Mouse (Mus musculus): ENCODE measurements around the gene Gm21560. TPM values are rescaled to one million over a fixed set of nuclear protein-coding genes. Genes with fewer than 3 reads are reported as not detected.

Gm21560 gene
- not detected in 2 replicates for polyA plus RNA-seq (2012; ENCODE audit: low replicate concordance)

GRCm38 (mm10) chr14:6219192-6219591 lies at the start of gene Gm21560:
TSS of gene Gm21560 (minus strand) at chr14:6219292.

Other genes starting within 250 kb of the Gm21560 start
- gene Gm3453, start 240.2 kb downstream of the Gm21560 start, polyA plus RNA-seq (2012; ENCODE audit: low replicate concordance), result not detected in 2 replicates
- not detected in 2 replicates for gene Gm6337, start 161.0 kb downstream of the Gm21560 start, polyA plus RNA-seq (2012; ENCODE audit: low replicate concordance)
- gene Gm8206, start 125.3 kb downstream of the Gm21560 start, polyA plus RNA-seq (2012; ENCODE audit: low replicate concordance), result not detected in 2 replicates
- gene Gm3468, start 110.6 kb downstream of the Gm21560 start, polyA plus RNA-seq (2012; ENCODE audit: low replicate concordance), result not detected in 2 replicates
- not detected in 2 replicates for gene Gm3476, start 93.5 kb downstream of the Gm21560 start, polyA plus RNA-seq (2012; ENCODE audit: low replicate concordance)
- not detected in 2 replicates for gene Gm3411, start 68.0 kb upstream of the Gm21560 start, polyA plus RNA-seq (2012; ENCODE audit: low replicate concordance)
- not detected in 2 replicates for gene Gm21103, start 85.6 kb upstream of the Gm21560 start, polyA plus RNA-seq (2012; ENCODE audit: low replicate concordance)
- gene Gm3618, start 124.4 kb upstream of the Gm21560 start, polyA plus RNA-seq (2012; ENCODE audit: low replicate concordance), result not detected in 2 replicates
- not detected in 2 replicates for gene Gm16440, start 171.0 kb upstream of the Gm21560 start, polyA plus RNA-seq (2012; ENCODE audit: low replicate concordance)
- gene Gm3591, start 193.2 kb upstream of the Gm21560 start, polyA plus RNA-seq (2012; ENCODE audit: low replicate concordance), result not detected in 2 replicates
- not detected in 2 replicates for gene Gm3594, start 225.3 kb upstream of the Gm21560 start, polyA plus RNA-seq (2012; ENCODE audit: low replicate concordance)